Mouse (Mus musculus) lung, embryonic 14.5 days (tissue): ENCODE data around the gene Prkaca. TPM values are rescaled to one million over a fixed set of nuclear protein-coding genes. Genes with fewer than 3 reads are reported as not detected.

ENCODE experiments used
- ATAC-seq: fragments of 200-750 bp; cut with Nextera tagmentation; 2 replicates; pipeline ENCODE4 v1.8.0; 2017; ENCODE audit warnings: mild to moderate bottlenecking, moderate TSS enrichment, moderate library complexity; ENCODE audit not compliant: insufficient read depth
- DNase-seq: peaks from one replicate; pipeline ENCODE4 v3.0.0-alpha.2; 2015
- H3K27ac ChIP-seq: fragments of 300-500 bp; sonication (generic); 2 replicates; pipeline ENCODE4 v1.5.1; 2014; ENCODE audit warnings: low read depth, mild to moderate bottlenecking, moderate library complexity
- H3K27me3 ChIP-seq: fragments of 300-500 bp; sonication (generic); 2 replicates; pipeline ENCODE4 v1.6.1; 2014; ENCODE audit warnings: low read length, control low read depth; ENCODE audit not compliant: insufficient read depth
- H3K36me3 ChIP-seq: fragments of 300-500 bp; sonication (generic); 2 replicates; pipeline ENCODE4 v1.6.1; 2014; ENCODE audit warnings: control low read depth; ENCODE audit not compliant: insufficient read depth
- H3K4me1 ChIP-seq: fragments of 300-500 bp; sonication (generic); 2 replicates; pipeline ENCODE4 v1.6.1; 2014; ENCODE audit warnings: antibody characterized with exemption, control low read depth; ENCODE audit not compliant: insufficient read depth
- H3K4me2 ChIP-seq: fragments of 300-500 bp; sonication (generic); 2 replicates; pipeline ENCODE4 v1.6.1; 2014; ENCODE audit warnings: mild to moderate bottlenecking
- H3K4me3 ChIP-seq: fragments of 300-500 bp; sonication (generic); 2 replicates; pipeline ENCODE4 v1.5.1; 2014; ENCODE audit warnings: low read depth, low read length
- H3K9ac ChIP-seq: fragments of 300-500 bp; sonication (generic); 2 replicates; pipeline ENCODE4 v1.6.1; 2014
- H3K9me3 ChIP-seq: fragments of 300-500 bp; sonication (generic); 2 replicates; pipeline ENCODE4 v1.6.1; 2016; ENCODE audit warnings: low read depth, low read length, control low read depth
- CTCF ChIP-seq: IDR thresholded peaks from 2 replicates; pipeline ENCODE4 v1.5.1; 2016; ENCODE audit warnings: antibody characterized with exemption, low read depth
- WGBS: fragments of 180-500 bp; shearing (Covaris S2); extraction: QIAGEN DNeasy Blood & Tissue Kit; methylation state at CpG from one replicate; pipeline ENCODE4 v1.1.7; 2014; 5-methylcytosine and 5-hydroxymethylcytosine counted together
- polyA plus RNA-seq: library from polyadenylated mRNA; unstranded; fragments of >200 nt; fragmentation: Nextera tagmentation; extraction: Ambion mirVana; gene quantifications from 2 replicates; pipeline ENCODE4 v1.2.1, GENCODE M21; 2014

Gene Prkaca
- polyA plus RNA-seq, 1 experiment from 2014 or later: 136 TPM

DNA sequence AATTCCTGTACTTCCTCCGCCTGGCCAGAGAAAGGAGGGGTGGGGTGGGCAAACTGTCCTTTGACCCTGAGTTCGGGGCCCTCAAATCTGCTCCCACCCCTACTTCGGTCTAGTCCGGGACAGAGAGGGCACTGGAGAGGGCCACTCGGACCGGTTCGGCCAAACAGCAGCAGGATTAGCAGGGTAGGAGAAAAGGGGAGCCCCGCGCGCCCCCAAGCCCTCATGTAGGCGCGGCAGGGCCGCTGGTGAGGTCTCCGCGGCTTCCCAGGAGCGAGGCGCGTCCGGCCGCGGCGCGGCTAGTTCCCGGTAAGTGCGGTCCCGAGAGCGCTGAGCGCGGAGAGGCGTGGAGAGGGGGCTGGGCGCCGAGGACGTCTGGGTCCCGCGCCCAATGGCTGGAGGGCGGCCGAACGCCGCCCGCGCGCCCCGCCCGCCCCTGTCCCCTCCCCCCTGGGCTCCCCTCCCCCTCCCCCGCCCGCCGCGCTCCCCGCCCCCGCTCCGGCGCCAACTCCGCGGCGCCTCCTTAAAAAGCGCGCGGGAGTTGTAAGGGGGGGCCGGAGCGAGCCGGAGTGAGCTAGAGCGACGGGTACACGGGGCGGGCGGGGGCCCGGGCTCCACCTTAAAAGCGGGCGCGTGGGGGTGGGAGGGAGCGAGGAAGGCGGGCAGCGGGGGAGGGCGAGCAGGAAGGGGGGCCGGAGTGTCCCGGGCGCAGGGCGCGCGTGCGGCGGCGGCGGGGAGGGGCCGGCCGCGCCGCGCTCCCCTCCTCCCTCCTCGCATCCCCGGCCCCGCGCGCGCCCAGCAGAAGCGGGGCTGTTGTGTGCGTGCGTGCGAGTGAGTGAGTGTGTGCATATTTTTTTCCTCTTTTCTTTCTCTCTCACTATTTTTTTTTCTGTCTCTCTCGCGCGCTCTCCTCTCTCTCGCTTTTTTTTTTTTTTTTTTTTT lies 24.0 kb downstream of the Prkaca start:
- peak; percentile 89 for DNase-seq
- Histone ChIP-seq H3K4me2 (peak overlapping the region; percentile 89), H3K27me3 (0 out of 2 replicates have a peak, but pooled peaks cover 3% of the 10 kb centered on the region), H3K9me3 (no peaks in the 10 kb centered on the region), H3K9ac (peak overlapping the region; percentile 80), H3K27ac (peak overlapping the region; percentile 98), H3K4me3 (peak overlapping the region; percentile 81), H3K36me3 (peaks cover 59% of the 10 kb centered on the region), H3K4me1 (peaks cover 6% of the 10 kb centered on the region)
- TF ChIP-seq CTCF: no peak
- ATAC-seq: peak; percentile 81
- under 1% methylated on average over 57 of the region's 103 CpGs for WGBS

DNA sequence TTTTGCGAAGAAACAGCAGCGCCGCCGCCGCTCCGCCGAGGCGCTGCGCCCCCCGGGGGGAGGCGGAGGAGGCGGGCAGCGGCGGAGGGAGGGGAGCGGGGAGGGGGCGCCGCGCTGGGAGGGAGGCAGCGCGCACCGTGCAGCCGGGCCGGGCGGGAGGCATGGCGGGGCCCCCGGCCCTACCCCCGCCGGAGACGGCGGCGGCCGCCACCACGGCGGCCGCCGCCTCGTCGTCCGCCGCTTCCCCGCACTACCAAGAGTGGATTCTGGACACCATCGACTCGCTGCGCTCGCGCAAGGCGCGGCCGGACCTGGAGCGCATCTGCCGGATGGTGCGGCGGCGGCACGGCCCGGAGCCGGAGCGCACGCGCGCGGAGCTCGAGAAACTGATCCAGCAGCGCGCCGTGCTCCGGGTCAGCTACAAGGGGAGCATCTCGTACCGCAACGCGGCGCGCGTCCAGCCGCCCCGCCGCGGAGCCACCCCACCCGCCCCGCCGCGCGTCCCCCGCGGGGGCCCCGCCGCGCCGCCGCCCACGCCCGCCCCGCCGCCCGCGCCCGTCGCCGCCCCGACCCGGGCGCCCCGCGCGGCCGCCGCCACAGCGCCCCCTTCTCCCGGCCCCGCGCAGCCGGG lies 24.8 kb downstream of the Prkaca start, which contains the start of gene Samd1:
Gene Samd1 (plus strand): TSS at position 162 of the 631 bp plus-strand sequence.
- DNase-seq: peak; percentile 75

GRCm38 (mm10) chr8:83998231-83999056 lies 25.7 kb downstream of the Prkaca start:
- H3K4me2 ChIP-seq: peak overlapping the region; percentile 89
- peak overlapping the region; percentile 85 for H3K4me3 ChIP-seq
- H3K4me1 ChIP-seq: peaks cover 6% of the 10 kb centered on the region
- peak overlapping the region; percentile 80 for H3K9ac ChIP-seq
- TF ChIP-seq CTCF: peak; percentile 70
- under 1% methylated on average over 69 of the region's 92 CpGs for WGBS
- peak; percentile 9; the same call in 1 of the 2 replicates for ATAC-seq
- no peaks in the 10 kb centered on the region for H3K9me3 ChIP-seq
- H3K27ac ChIP-seq: peak overlapping the region; percentile 91
- peaks cover 51% of the 10 kb centered on the region for H3K36me3 ChIP-seq
- DNase-seq: peak; percentile 90
- 0 out of 2 replicates have a peak, but pooled peaks cover 3% of the 10 kb centered on the region for H3K27me3 ChIP-seq

More for the DNA sequence above, 24.8 kb downstream of the Prkaca start, which contains the start of gene Samd1:
- peak within 1 kb of the TSS; percentile 80 for H3K9ac ChIP-seq
- peak within 1 kb of the TSS; percentile 98 for H3K27ac ChIP-seq
- H3K9me3 ChIP-seq: no peaks in the 10 kb centered on the region
- no peak for TF ChIP-seq CTCF
- peaks cover 6% of the 10 kb centered on the region for H3K4me1 ChIP-seq
- H3K27me3 ChIP-seq: 0 out of 2 replicates have a peak, but pooled peaks cover 3% of the 10 kb centered on the region
- WGBS: under 1% methylated on average over 77 of the region's 112 CpGs
- H3K36me3 ChIP-seq: peaks cover 57% of the 10 kb centered on the region
- peak within 1 kb of the TSS; percentile 89 for H3K4me2 ChIP-seq
- peak within 1 kb of the TSS; percentile 85 for H3K4me3 ChIP-seq
- no peak for ATAC-seq

GRCm38 (mm10) chr8:83999057-83999705 lies 26.4 kb downstream of the Prkaca start:
- ATAC-seq: no peak
- H3K27ac ChIP-seq: no peak overlapping the region
- H3K36me3 ChIP-seq: peaks cover 45% of the 10 kb centered on the region
- H3K4me2 ChIP-seq: peak overlapping the region; percentile 89
- peak overlapping the region; percentile 80 for H3K9ac ChIP-seq
- no peak for DNase-seq
- peak overlapping the region; percentile 85 for H3K4me3 ChIP-seq
- WGBS: 52% methylated on average over 16 of the region's 16 CpGs
- peaks cover 6% of the 10 kb centered on the region for H3K4me1 ChIP-seq
- 0 out of 2 replicates have a peak, but pooled peaks cover 3% of the 10 kb centered on the region for H3K27me3 ChIP-seq
- TF ChIP-seq CTCF: no peak
- no peaks in the 10 kb centered on the region for H3K9me3 ChIP-seq

GRCm38 (mm10) chr8:83999825-84000224 lies 27.0 kb downstream of the Prkaca start:
- peaks cover 6% of the 10 kb centered on the region for H3K4me1 ChIP-seq
- ATAC-seq (no peak), DNase-seq (no peak)
- H3K36me3 ChIP-seq: peaks cover 39% of the 10 kb centered on the region
- 84% methylated on average over 2 of the region's 2 CpGs for WGBS
- no peaks in the 10 kb centered on the region for H3K9me3 ChIP-seq
- 0 out of 2 replicates have a peak, but pooled peaks cover 3% of the 10 kb centered on the region for H3K27me3 ChIP-seq
- TF ChIP-seq CTCF: no peak
- peak overlapping the region; percentile 85 for H3K4me3 ChIP-seq
- no peak overlapping the region; the same call in 1 of the 2 replicates for H3K9ac ChIP-seq
- peak overlapping the region; percentile 89; the same call in 1 of the 2 replicates for H3K4me2 ChIP-seq
- no peak overlapping the region for H3K27ac ChIP-seq
